27 mouse cellular contexts compared by ENCODE assay signal in genomic region chr6:41643227-41643626, GRCm38 (mm10). TPM values are rescaled to one million over a fixed set of nuclear protein-coding genes. Genes with fewer than 3 reads are reported as not detected.
DNase-seq lines count a peak whose midpoint lies in the region; ATAC-seq lines count a peak whose summit lies in the region.
"Had no signal": no experiment of that assay in that cellular context is flagged by ENCODE, and none has a peak within 500 bp of the region (broad histone marks: within the 10 kb centered on the region; RNA-seq: fewer than 3 reads in every experiment).

No protein-coding gene starts in this region.

- intact Hi-C loops in gastrocnemius, postnatal 14 days (cut with DNase I; ENCODE audit: low total_unique reads), result no loop called here

- H3K4me2 ChIP-seq in lung, embryonic 15.5 days, result no peak overlapping the region

- 79% methylated on average over 3 of the region's 3 CpGs for WGBS in lung, embryonic 15.5 days

- no peaks in the 10 kb centered on the region for H3K9me3 ChIP-seq in lung, embryonic 15.5 days
- H3K9me3 ChIP-seq: limb, embryonic 10.5 days; midbrain, embryonic 10.5 days had no signal

- DNase-seq in lung, postnatal 4 days, result peak; percentile 53 to 72
- DNase-seq in heart, adult 8-10 months (ENCODE audit: low spot score), result no peak
- no peak for DNase-seq in gastrocnemius, postnatal 14 days
- DNase-seq in thymus, postnatal 10 days (ENCODE audit: low spot score in 2 of 2), result no peak
- DNase-seq: cerebellum, adult 18-20 months; cerebellum, postnatal 25 days; heart, adult 2 months; kidney, adult 8-10 months; kidney, postnatal 36 days; retina, postnatal 1 day; right cerebral cortex, postnatal 4 days; thymus, postnatal 36 days had no signal

- H3K4me3 ChIP-seq in lung, embryonic 15.5 days, result no peak overlapping the region
- H3K4me3 ChIP-seq: heart, adult 2 months; left cerebral cortex, adult 2 months; limb, embryonic 10.5 days; midbrain, embryonic 10.5 days had no signal

- H3K4me1 ChIP-seq in lung, embryonic 15.5 days, result no peaks in the 10 kb centered on the region
- H3K4me1 ChIP-seq: limb, embryonic 10.5 days; midbrain, embryonic 10.5 days had no signal

- H3K27me3 ChIP-seq in lung, embryonic 15.5 days, result no peaks in the 10 kb centered on the region

- H3K36me3 ChIP-seq in lung, embryonic 15.5 days, result no peaks in the 10 kb centered on the region
- H3K36me3 ChIP-seq: limb, embryonic 10.5 days; midbrain, embryonic 10.5 days had no signal

- peak; percentile 74; the same call in 1 of the 2 replicates for ATAC-seq in common myeloid progenitor, adult 5-6 weeks (replicated peaks; ENCODE audit: low read depth, poor library complexity, severe bottlenecking)
- ATAC-seq in hematopoietic stem cell, adult 5-6 weeks (replicated peaks in 1 of 2; ENCODE audit: insufficient read depth in 1 of 2, low FRiP score in 2 of 2, low TSS enrichment in 1 of 2, low read depth in 1 of 2, poor library complexity in 2 of 2, severe bottlenecking in 2 of 2), result peak; percentile 31 to 40; a peak in 2 of 4 replicates
- ATAC-seq in lung, embryonic 15.5 days (ENCODE audit: borderline replicate concordance, extremely low read depth, low FRiP score, low TSS enrichment), result peak; percentile 31

- peak overlapping the region; percentile 37; the same call in 1 of the 2 replicates for H3K27ac ChIP-seq in lung, embryonic 15.5 days
- H3K27ac ChIP-seq: heart, adult 2 months; left cerebral cortex, adult 2 months; limb, embryonic 10.5 days; liver, embryonic 14.5 days; midbrain, embryonic 10.5 days had no signal

- H3K9ac ChIP-seq in lung, embryonic 15.5 days, result no peak overlapping the region
- H3K9ac ChIP-seq: liver, embryonic 14.5 days had no signal

RNA-seq across cellular contexts. Expression of gene Trpv6, which starts 7.0 kb away (rescaled TPM):
- not detected in 2 replicates for total RNA-seq in common myeloid progenitor, adult 5-6 weeks (2017)
- total RNA-seq in hematopoietic stem cell, adult 5-6 weeks (2017), result not detected in 2 replicates
- polyA plus RNA-seq in lung, embryonic 15.5 days (2015; fragmentation: Nextera tagmentation; extraction: Ambion mirVana), result 1.8 and 2.3 TPM in 2 replicates
- total RNA-seq in heart, adult 8-10 months (2022), result not detected
- not detected for total RNA-seq in gastrocnemius, postnatal 14 days (2021)
- total RNA-seq: gastrocnemius, adult 8-10 months; heart, adult 2 months; monocyte, adult 5-6 weeks had no signal
- polyA plus RNA-seq: heart, adult 2 months had no signal

RNA-seq across cellular contexts. Expression of gene Trpv5, which starts 37.3 kb away (rescaled TPM):
- total RNA-seq in common myeloid progenitor, adult 5-6 weeks (2017), result not detected in 2 replicates
- total RNA-seq in hematopoietic stem cell, adult 5-6 weeks (2017), result not detected in 2 replicates
- not detected in 2 replicates for polyA plus RNA-seq in lung, embryonic 15.5 days (2015; fragmentation: Nextera tagmentation; extraction: Ambion mirVana)
- total RNA-seq in heart, adult 8-10 months (2022), result not detected
- total RNA-seq in gastrocnemius, postnatal 14 days (2021), result not detected
- total RNA-seq: gastrocnemius, adult 8-10 months; heart, adult 2 months; left cerebral cortex, adult 2 months; monocyte, adult 5-6 weeks had no signal
- polyA plus RNA-seq: C2C12; forebrain, embryonic 11.5 days; heart, adult 2 months; heart, embryonic 16.5 days; hindbrain, embryonic 11.5 days; limb, embryonic 10.5 days; midbrain, embryonic 10.5 days; neural tube, embryonic 11.5 days had no signal

RNA-seq across cellular contexts. Expression of gene Ephb6, which starts 37.9 kb away (rescaled TPM):
- 3.2 and 6.5 TPM in 2 replicates for total RNA-seq in common myeloid progenitor, adult 5-6 weeks (2017)
- 10.7 and 17.9 TPM in 2 replicates for total RNA-seq in hematopoietic stem cell, adult 5-6 weeks (2017)
- polyA plus RNA-seq in lung, embryonic 15.5 days (2015; fragmentation: Nextera tagmentation; extraction: Ambion mirVana), result 10.4 and 14.5 TPM in 2 replicates
- total RNA-seq in heart, adult 8-10 months (2022), result 1 to 10 TPM in 2 of 4 experiments, under 1 TPM in 2; 0.41 to 1.7 (median 1.1) TPM
- total RNA-seq in gastrocnemius, postnatal 14 days (2021), result 1 to 10 TPM; 1.2 to 2.5 TPM

RNA-seq across cellular contexts. Expression of gene Llcfc1, which starts 41.0 kb away (rescaled TPM):
- total RNA-seq in common myeloid progenitor, adult 5-6 weeks (2017), result not detected in 2 replicates
- total RNA-seq in hematopoietic stem cell, adult 5-6 weeks (2017), result not detected in 2 replicates
- not detected in 2 replicates for polyA plus RNA-seq in lung, embryonic 15.5 days (2015; fragmentation: Nextera tagmentation; extraction: Ambion mirVana)
- total RNA-seq in heart, adult 8-10 months (2022), result not detected
- not detected for total RNA-seq in gastrocnemius, postnatal 14 days (2021)
- total RNA-seq: adrenal gland, postnatal 4 days; gastrocnemius, adult 8-10 months; heart, adult 2 months; left cerebral cortex, adult 2 months; monocyte, adult 5-6 weeks had no signal
- polyA plus RNA-seq: C2C12; forebrain, embryonic 11.5 days; heart, embryonic 16.5 days; hindbrain, embryonic 11.5 days; limb, embryonic 10.5 days; liver, embryonic 14.5 days; midbrain, embryonic 10.5 days; neural tube, embryonic 11.5 days had no signal

Comparison
In these comparisons a context has a peak if more than half of its experiments do, and no peak if none do; other contexts are left out.
1. DNase-seq: peak in lung, postnatal 4 days (2 of 2); none in heart, adult 8-10 months (single experiment), gastrocnemius, postnatal 14 days (single experiment) and thymus, postnatal 10 days (0 of 2).
2. Peak in every context shown above with its lines, with median percentiles within 50 percentile points of each other: ATAC-seq.